ENCODE assay signal across 8 mouse cellular contexts in the genomic region with DNA sequence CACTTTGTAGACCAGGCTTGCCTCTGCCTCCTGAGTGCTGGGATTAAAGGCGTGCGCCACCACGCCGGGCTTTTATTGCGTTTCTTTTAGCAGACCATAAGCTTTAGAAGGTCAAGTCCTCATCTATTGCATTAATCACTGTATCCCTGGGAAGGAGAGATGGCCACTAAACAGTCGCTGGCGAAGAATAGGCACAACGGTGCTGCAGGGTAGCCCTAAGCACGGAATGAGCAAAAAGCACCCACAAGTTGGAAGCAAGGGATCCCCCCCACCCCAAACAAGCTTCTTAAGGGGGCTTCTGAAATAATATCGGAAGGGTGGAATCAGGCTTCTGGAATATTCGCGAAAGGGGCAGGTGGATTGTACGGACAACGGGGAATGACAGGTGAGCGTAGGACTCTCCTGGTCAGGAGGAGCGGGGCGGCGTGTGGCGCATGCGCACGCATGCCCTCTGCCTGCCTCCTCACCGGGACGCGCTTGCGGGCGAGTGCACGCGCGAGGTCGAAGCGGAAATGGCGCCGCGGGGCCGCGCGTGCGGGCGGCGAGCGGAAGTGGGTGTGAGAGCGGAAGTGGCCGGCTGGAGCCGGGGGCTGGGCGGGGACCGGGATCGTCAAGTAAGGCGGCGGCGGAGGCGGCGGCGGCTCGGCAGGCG. TPM values are rescaled to one million over a fixed set of nuclear protein-coding genes. Genes with fewer than 3 reads are reported as not detected.
DNase-seq lines count a peak whose midpoint lies in the region; ATAC-seq and TF ChIP-seq lines count a peak whose summit lies in the region.

A gene (plus strand): TSS at position 147 of the 652 bp plus-strand sequence.

- 2% methylated on average over 55 of the region's 55 CpGs for WGBS in cerebellum, adult 2 months
- WGBS in forebrain, postnatal 0 days, result 1% methylated on average over 45 of the region's 55 CpGs
- WGBS in lung, embryonic 15.5 days, result 2% methylated on average over 53 of the region's 55 CpGs

- H3K36me3 ChIP-seq in MEL (ENCODE audit: control insufficient read depth in 1 of 2, insufficient read depth in 2 of 2, low read length in 2 of 2), result peaks cover 0 to 32% of the 10 kb centered on the region in 2 experiments; a peak in 3 of 4 replicates
- no peaks in the 10 kb centered on the region for H3K36me3 ChIP-seq in forebrain, postnatal 0 days (ENCODE audit: insufficient read depth)
- no peaks in the 10 kb centered on the region for H3K36me3 ChIP-seq in lung, embryonic 15.5 days

- peak in 1 of 2 experiments; percentile 96; a peak in 2 of 4 replicates for TF ChIP-seq POLR2A in MEL (IDR thresholded peaks at IDR 0.05; ENCODE audit: control insufficient read depth in 1 of 2, insufficient read depth in 1 of 2, low read depth in 1 of 2, low read length in 2 of 2, poor library complexity in 1 of 2)
- peak; percentile 100 for TF ChIP-seq POLR2A in cerebellum, adult 2 months (IDR thresholded peaks at IDR 0.05; ENCODE audit: borderline replicate concordance, insufficient read depth, low read length)

- peak; percentile 97 for DNase-seq in MEL (ENCODE audit: low read depth, low spot score)
- DNase-seq in cerebellum, adult 2 months, result peak; percentile 96 to 97
- peak; percentile 98 for DNase-seq in forebrain, postnatal 0 days
- peak; percentile 97 for DNase-seq in heart, postnatal 4 days
- DNase-seq in layer of hippocampus, adult 8-10 months (ENCODE audit: low spot score in 2 of 2), result peak; percentile 92 to 95
- peak; percentile 95 for DNase-seq in ovary, adult 18-20 months (ENCODE audit: low spot score)
- peak; percentile 98 for DNase-seq in thymus, postnatal 0 days (ENCODE audit: low spot score)

- no peaks in the 10 kb centered on the region for H3K27me3 ChIP-seq in MEL (ENCODE audit: control insufficient read depth in 1 of 2, insufficient read depth in 2 of 2, low read length in 2 of 2)
- H3K27me3 ChIP-seq in cerebellum, adult 2 months (ENCODE audit: control insufficient read depth, insufficient read depth, low read length), result no peaks in the 10 kb centered on the region
- H3K27me3 ChIP-seq in forebrain, postnatal 0 days (ENCODE audit: insufficient read depth, low read length), result no peaks in the 10 kb centered on the region
- H3K27me3 ChIP-seq in lung, embryonic 15.5 days, result no peaks in the 10 kb centered on the region

- H3K9ac ChIP-seq in MEL (ENCODE audit: control insufficient read depth, low read depth, low read length, poor library complexity, severe bottlenecking), result peak within 1 kb of the TSS; percentile 98
- peak within 1 kb of the TSS; percentile 82 for H3K9ac ChIP-seq in forebrain, postnatal 0 days
- peak within 1 kb of the TSS; percentile 91 for H3K9ac ChIP-seq in lung, embryonic 15.5 days

- H3K4me3 ChIP-seq in MEL (ENCODE audit: control insufficient read depth in 1 of 2, insufficient read depth in 1 of 2, low read depth in 2 of 2, low read length in 2 of 2), result peak within 1 kb of the TSS; percentile 96 to 98
- H3K4me3 ChIP-seq in cerebellum, adult 2 months (replicated peaks; ENCODE audit: insufficient read depth, low read depth, low read length), result peak within 1 kb of the TSS; percentile 72
- peak within 1 kb of the TSS; percentile 97 for H3K4me3 ChIP-seq in forebrain, postnatal 0 days (ENCODE audit: low read depth, low read length)
- peak within 1 kb of the TSS; percentile 99 for H3K4me3 ChIP-seq in lung, embryonic 15.5 days

- no peak; a peak in 1 of 4 replicates for TF ChIP-seq EP300 in MEL (IDR thresholded peaks at IDR 0.05; ENCODE audit: low read depth in 1 of 2, low read length in 2 of 2)

- H3K9me3 ChIP-seq in MEL (replicated peaks; ENCODE audit: insufficient read depth, low read length), result no peaks in the 10 kb centered on the region
- no peaks in the 10 kb centered on the region for H3K9me3 ChIP-seq in forebrain, postnatal 0 days (ENCODE audit: low read length)
- no peaks in the 10 kb centered on the region for H3K9me3 ChIP-seq in lung, embryonic 15.5 days

- peak within 1 kb of the TSS; percentile 67 for H3K4me2 ChIP-seq in forebrain, postnatal 0 days (ENCODE audit: low read depth)
- peak within 1 kb of the TSS; percentile 88 for H3K4me2 ChIP-seq in lung, embryonic 15.5 days

- peak; percentile 95 for ATAC-seq in forebrain, postnatal 0 days
- peak; percentile 95 for ATAC-seq in lung, embryonic 15.5 days (ENCODE audit: borderline replicate concordance, extremely low read depth, low FRiP score, low TSS enrichment)

- peaks cover 43% of the 10 kb centered on the region for H3K79me2 ChIP-seq in MEL (ENCODE audit: control insufficient read depth, insufficient read depth, low read length, poor library complexity)

- H3K27ac ChIP-seq in MEL (ENCODE audit: control insufficient read depth, low read depth, low read length), result peak within 1 kb of the TSS; percentile 87
- peak within 1 kb of the TSS; percentile 82 for H3K27ac ChIP-seq in cerebellum, adult 2 months (ENCODE audit: insufficient read depth, low read length)
- peak within 1 kb of the TSS; percentile 90 for H3K27ac ChIP-seq in forebrain, postnatal 0 days (ENCODE audit: low read depth, low read length)
- H3K27ac ChIP-seq in lung, embryonic 15.5 days, result peak within 1 kb of the TSS; percentile 88

- H3K4me1 ChIP-seq in MEL (ENCODE audit: control insufficient read depth in 1 of 2, insufficient read depth in 2 of 2, low read length in 2 of 2), result peaks cover 9 to 32% of the 10 kb centered on the region in 2 experiments
- peaks cover 5% of the 10 kb centered on the region for H3K4me1 ChIP-seq in cerebellum, adult 2 months (ENCODE audit: control insufficient read depth, insufficient read depth, low read length)
- H3K4me1 ChIP-seq in forebrain, postnatal 0 days (ENCODE audit: insufficient read depth), result peaks cover 21% of the 10 kb centered on the region
- H3K4me1 ChIP-seq in lung, embryonic 15.5 days, result peaks cover 39% of the 10 kb centered on the region

- TF ChIP-seq CTCF in MEL (IDR thresholded peaks at IDR 0.05 in 2 of 3, conservative IDR thresholded peaks at IDR 0.05 in 1 of 3; ENCODE audit: control insufficient read depth in 1 of 3, insufficient read depth in 1 of 3, low read depth in 2 of 3, low read length in 3 of 3, poor library complexity in 1 of 3, severe bottlenecking in 1 of 3), result no peak
- TF ChIP-seq CTCF in cerebellum, adult 2 months (IDR thresholded peaks at IDR 0.05; ENCODE audit: borderline replicate concordance, insufficient read depth, low read depth, low read length), result no peak
- TF ChIP-seq CTCF in forebrain, postnatal 0 days (IDR thresholded peaks at IDR 0.05; ENCODE audit: low read depth), result no peak

- no peak for TF ChIP-seq RAD21 in MEL (IDR thresholded peaks at IDR 0.05; ENCODE audit: low read depth, low read length)

TF ChIP-seq in MEL, 35 proteins besides CTCF, POLR2A, EP300 and RAD21:
- TF ChIP-seq MAZ (IDR thresholded peaks at IDR 0.05; ENCODE audit: low read depth, low read length) (no peak; the same call in 1 of the 2 replicates), MYB (IDR thresholded peaks at IDR 0.05; ENCODE audit: low read depth, low read length) (no peak), NELFE (IDR thresholded peaks at IDR 0.05; ENCODE audit: low read depth, low read length) (peak; percentile 96), ELF1 (IDR thresholded peaks at IDR 0.05; ENCODE audit: low read depth, low read length) (peak; percentile 93), BHLHE40 (IDR thresholded peaks at IDR 0.05; ENCODE audit: borderline replicate concordance, low read depth, low read length) (no peak), SIN3A (IDR thresholded peaks at IDR 0.05; ENCODE audit: low read length) (peak; percentile 29), POLR2AphosphoS2 (IDR thresholded peaks at IDR 0.05; ENCODE audit: low read length) (peak; percentile 95), MAX (IDR thresholded peaks at IDR 0.05; ENCODE audit: low read length) (no peak), NRF1 (IDR thresholded peaks at IDR 0.05; ENCODE audit: insufficient read depth, low read depth, low read length, poor library complexity, severe bottlenecking) (peak; percentile 99), TAL1 (IDR thresholded peaks at IDR 0.05; ENCODE audit: low read length) (no peak), MYC (IDR thresholded peaks at IDR 0.05; ENCODE audit: low read depth, low read length) (no peak), ZNF384 (IDR thresholded peaks at IDR 0.05; ENCODE audit: low read depth, low read length) (no peak), RCOR1 (IDR thresholded peaks at IDR 0.05; ENCODE audit: low read depth, low read length) (no peak), E2F4 (IDR thresholded peaks at IDR 0.05; ENCODE audit: borderline replicate concordance, low read depth, low read length) (no peak), GABPA (IDR thresholded peaks at IDR 0.05; ENCODE audit: low read depth, low read length) (no peak), ZC3H11A (IDR thresholded peaks at IDR 0.05; ENCODE audit: low read depth, low read length) (no peak), GATA1 (IDR thresholded peaks at IDR 0.05; ENCODE audit: low read depth, low read length) (no peak), ETS1 (IDR thresholded peaks at IDR 0.05; ENCODE audit: low read depth, low read length) (peak; percentile 45; the same call in 1 of the 2 replicates), TCF12 (IDR thresholded peaks at IDR 0.05; ENCODE audit: low read depth, low read length) (peak; percentile 58), SMC3 (IDR thresholded peaks at IDR 0.05; ENCODE audit: low read depth, low read length) (no peak), HCFC1 (IDR thresholded peaks at IDR 0.05; ENCODE audit: low read depth, low read length) (peak; percentile 79), UBTF (IDR thresholded peaks at IDR 0.05; ENCODE audit: borderline replicate concordance, insufficient read depth, low read depth, low read length) (0 out of 2 replicates have a peak, but pooled peaks have one; percentile 24), ZMIZ1 (IDR thresholded peaks at IDR 0.05; ENCODE audit: low read depth, low read length) (peak; percentile 79), TBP (IDR thresholded peaks at IDR 0.05; ENCODE audit: low read depth, low read length) (no peak), CHD1 (IDR thresholded peaks at IDR 0.05; ENCODE audit: low read depth, low read length) (no peak)

RNA-seq across cellular contexts. Expression of the gene that starts here (rescaled TPM):
- 141 and 166 TPM in 2 replicates for total RNA-seq in MEL (2012; rRNA removed)
- 100 to 1,000 TPM; 108 to 423 TPM for polyA plus RNA-seq in MEL (2012; ENCODE audit: insufficient read depth in 1 of 2, insufficient read length in 2 of 2, low read depth in 1 of 2, low replicate concordance in 2 of 2, missing spikeins in 1 of 2)
- 146 and 151 TPM in 2 replicates for polyA plus RNA-seq in cerebellum, adult 2 months (2012; rRNA removed)
- total RNA-seq in forebrain, postnatal 0 days (2014; rRNA removed), result 241 and 268 TPM in 2 replicates
- 541 and 596 TPM in 2 replicates for polyA plus RNA-seq in forebrain, postnatal 0 days (2015; fragmentation: Nextera tagmentation; extraction: Ambion mirVana)
- 100 to 1,000 TPM; 246 to 249 TPM for total RNA-seq in heart, postnatal 4 days (2021)
- 100 to 1,000 TPM; 324 to 350 (median 341) TPM for total RNA-seq in layer of hippocampus, adult 8-10 months (2022)
- 429 and 448 TPM in 2 replicates for polyA plus RNA-seq in lung, embryonic 15.5 days (2015; fragmentation: Nextera tagmentation; extraction: Ambion mirVana)
- 648 and 659 TPM in 2 replicates for polyA plus RNA-seq in thymus, postnatal 0 days (2015; fragmentation: Nextera tagmentation; extraction: Ambion mirVana)

Comparison
In these comparisons a context has a peak if more than half of its experiments do, and no peak if none do; other contexts are left out.
1. Peak in every context shown above with its lines: DNase-seq, ATAC-seq, H3K4me3 ChIP-seq and H3K27ac ChIP-seq.